ENCODE assay signal across 7 mouse cellular contexts in genomic region chr9:89879574-89879973, GRCm38 (mm10). TPM values are rescaled to one million over a fixed set of nuclear protein-coding genes. Genes with fewer than 3 reads are reported as not detected.
DNase-seq lines count a peak whose midpoint lies in the region.

No protein-coding gene starts in this region.

- peaks cover 90% of the 10 kb centered on the region for H3K27me3 ChIP-seq in hindbrain, embryonic 10.5 days (ENCODE audit: insufficient read depth, poor library complexity, severe bottlenecking)

- peaks cover 6% of the 10 kb centered on the region; the same call in 1 of the 2 replicates for H3K4me1 ChIP-seq in hindbrain, embryonic 10.5 days (replicated peaks)

- H3K4me3 ChIP-seq in hindbrain, embryonic 10.5 days = peak overlapping the region; percentile 37

- H3K27ac ChIP-seq in hindbrain, embryonic 10.5 days = no peak overlapping the region

- no peaks in the 10 kb centered on the region for H3K36me3 ChIP-seq in hindbrain, embryonic 10.5 days

- peaks cover 23% of the 10 kb centered on the region for H3K9me3 ChIP-seq in hindbrain, embryonic 10.5 days

- 56% methylated on average over 31 of the region's 31 CpGs for WGBS in hindbrain, embryonic 10.5 days

- peak; percentile 22 to 49 for DNase-seq in kidney, postnatal 4 days
- no peak for DNase-seq in kidney, adult 9 months
- DNase-seq in embryo, embryonic 10.5 days (ENCODE audit: low spot score) = peak; percentile 54
- DNase-seq in hindbrain, embryonic 10.5 days (ENCODE audit: low spot score) = peak; percentile 55
- peak; percentile 35 for DNase-seq in neural tube, embryonic 10.5 days (ENCODE audit: extremely low spot score, low spot score)
- no peak for DNase-seq in urinary bladder, postnatal 10 days (ENCODE audit: low spot score)
- no peak for DNase-seq in ovary, postnatal 36 days (ENCODE audit: low spot score)

RNA-seq across cellular contexts. Expression of gene Rasgrf1, which starts 30.1 kb away (rescaled TPM):
- polyA plus RNA-seq in hindbrain, embryonic 10.5 days (2016; fragmentation: Nextera tagmentation; extraction: Ambion mirVana) = 0.12 and 0.13 TPM in 2 replicates

Comparison
In these comparisons a context has a peak if more than half of its experiments do, and no peak if none do; other contexts are left out.
1. DNase-seq: peak in kidney, postnatal 4 days (2 of 2), embryo, embryonic 10.5 days (single experiment), hindbrain, embryonic 10.5 days (single experiment) and neural tube, embryonic 10.5 days (single experiment); none in kidney, adult 9 months (single experiment), urinary bladder, postnatal 10 days (single experiment) and ovary, postnatal 36 days (single experiment).